Mouse (Mus musculus) left cerebral cortex, adult 18-20 months (tissue): ENCODE results near the gene Gm42906. TPM values are rescaled to one million over a fixed set of nuclear protein-coding genes. Genes with fewer than 3 reads are reported as not detected.

Experiments used
- DNase-seq, 2 experiments: peaks; one replicate each; pipeline ENCODE4 v3.0.0; 2021 to 2022; ENCODE audit warnings: low spot score in 2 of 2, mixed read lengths in 1 of 2
- total RNA-seq, 2 experiments: library from RNA; stranded (reverse); gene quantifications; 2 replicates each; pipeline ENCODE4 v1.2.3; 2021

The Gm42906 gene
- total RNA-seq, 2 experiments from 2014 or later: 1.1 TPM; not detected in 1

GRCm38 (mm10) chr5:151396119-151396518 is 31.8 kb downstream of the Gm42906 start:
- peak in 1 of 2 experiments; percentile 26 for DNase-seq

GRCm38 (mm10) chr5:151394690-151395089 is 33.3 kb downstream of the Gm42906 start:
- DNase-seq: peak in 1 of 2 experiments; percentile 20

- DNase-seq: no peak
These were observed 33.9 kb downstream of the Gm42906 start for GRCm38 (mm10) chr5:151393821-151394662.

- DNase-seq: no peak
These were observed 38.1 kb downstream of the Gm42906 start for GRCm38 (mm10) chr5:151389827-151390226.

- DNase-seq: no peak
These were observed 48.1 kb downstream of the Gm42906 start for GRCm38 (mm10) chr5:151379896-151380295.

GRCm38 (mm10) chr5:151379210-151379609 is 48.8 kb downstream of the Gm42906 start:
- DNase-seq: no peak

GRCm38 (mm10) chr5:151376931-151377330 is 51.0 kb downstream of the Gm42906 start:
- DNase-seq: no peak

GRCm38 (mm10) chr5:151374825-151375224 is 53.1 kb downstream of the Gm42906 start:
- no peak for DNase-seq

GRCm38 (mm10) chr5:151371130-151371529 is 56.8 kb downstream of the Gm42906 start:
- no peak for DNase-seq

GRCm38 (mm10) chr5:151369306-151369721 is 58.6 kb downstream of the Gm42906 start:
- no peak for DNase-seq

- DNase-seq: peak; percentile 100
These were observed 59.4 kb downstream of the Gm42906 start for GRCm38 (mm10) chr5:151368395-151369190.

GRCm38 (mm10) chr5:151367881-151368394 is 60.0 kb downstream of the Gm42906 start:
- DNase-seq: peak in 1 of 2 experiments; percentile 21

GRCm38 (mm10) chr5:151367317-151367716 is 60.6 kb downstream of the Gm42906 start:
- DNase-seq: no peak

GRCm38 (mm10) chr5:151363343-151364000 is 64.5 kb downstream of the Gm42906 start:
- no peak for DNase-seq

- DNase-seq: no peak
These were observed 78.3 kb downstream of the Gm42906 start for GRCm38 (mm10) chr5:151349616-151350015.

- DNase-seq: no peak
These were observed 79.5 kb downstream of the Gm42906 start for GRCm38 (mm10) chr5:151348418-151348817.

- no peak for DNase-seq
These were observed 81.3 kb downstream of the Gm42906 start for GRCm38 (mm10) chr5:151346626-151347025.

GRCm38 (mm10) chr5:151344737-151345136 is 83.2 kb downstream of the Gm42906 start:
- DNase-seq: no peak

- DNase-seq: no peak
These were observed 94.3 kb downstream of the Gm42906 start for GRCm38 (mm10) chr5:151333686-151334085.

GRCm38 (mm10) chr5:151333191-151333594 is 94.8 kb downstream of the Gm42906 start:
- no peak for DNase-seq
